Mouse (Mus musculus): ENCODE data around the gene Polg2.
"Not testable (repeated sequence)": the region's sequence is repeated elsewhere in the genome, so short reads cannot be mapped to it uniquely, and the experiment has no call there.

Polg2 gene

DNA sequence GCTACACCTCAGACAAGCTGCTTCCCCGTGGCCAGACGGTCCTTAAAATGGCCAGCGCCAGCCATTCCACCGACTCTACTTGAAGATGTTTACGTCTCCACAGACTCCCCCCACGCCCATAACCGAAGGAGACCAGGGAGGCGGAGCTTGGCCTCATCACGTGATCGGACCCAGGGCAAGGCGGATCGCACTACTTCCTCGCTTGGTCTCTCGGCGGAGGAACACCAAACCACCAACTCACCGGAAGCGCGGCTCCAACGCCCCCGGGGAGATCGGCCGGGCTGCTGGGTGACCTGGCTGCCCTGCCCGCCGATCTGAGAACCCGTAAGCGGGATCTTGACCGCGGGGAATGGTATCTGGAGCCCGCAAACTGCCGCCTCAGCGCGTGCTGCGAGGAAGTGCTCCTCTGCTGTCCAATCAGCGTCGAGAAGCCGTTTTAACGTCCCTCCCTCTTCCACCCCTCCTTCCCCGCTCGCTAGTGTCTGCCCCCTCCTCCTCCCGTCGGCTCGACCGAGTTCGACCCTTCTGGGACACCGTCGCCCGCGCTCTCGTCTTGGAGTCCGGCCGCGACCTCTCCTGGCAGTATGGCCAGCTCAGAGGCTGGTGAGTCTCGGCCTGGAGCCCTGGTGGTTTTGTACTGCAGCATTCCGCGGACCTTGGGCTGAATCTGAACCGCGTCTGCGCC is 9.6 kb upstream of the Polg2 start, which contains the start of the genes Ddx5 and Cep95:
Gene Ddx5, minus strand, starts transcription at position 411 of the 685 bp plus-strand sequence.
Gene Cep95, plus strand, starts transcription at position 478 of the 685 bp plus-strand sequence.
- DNase-seq (ENCODE audit: low read depth, low spot score), result peak; percentile 96

GRCm38 (mm10) chr11:106788026-106788774 is 8.9 kb upstream of the Polg2 start:
- peak; percentile 97 for DNase-seq (ENCODE audit: low read depth, low spot score)

GRCm38 (mm10) chr11:106787131-106788025 is 8.0 kb upstream of the Polg2 start:
- peak; percentile 82 for DNase-seq (ENCODE audit: low read depth, low spot score)

DNA sequence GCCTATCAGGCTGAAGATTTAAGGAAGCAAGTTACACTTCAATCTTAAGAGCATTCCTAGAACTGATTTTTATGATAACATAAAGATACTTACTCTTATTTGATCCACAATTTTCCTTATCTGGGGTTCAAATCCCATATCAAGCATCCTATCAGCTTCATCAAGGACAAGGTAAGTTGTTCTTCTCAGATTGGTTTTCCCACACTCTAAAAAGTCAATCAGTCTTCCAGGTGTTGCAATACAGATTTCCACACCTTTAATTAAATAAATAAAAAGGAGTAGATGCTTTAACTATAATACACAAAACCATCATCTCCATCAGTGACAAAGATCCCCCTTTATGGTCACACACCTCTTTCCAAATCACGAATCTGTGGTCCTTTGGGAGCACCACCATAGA is 5.7 kb upstream of the Polg2 start:
- no peak for DNase-seq (ENCODE audit: low read depth, low spot score)

- no peak for DNase-seq (ENCODE audit: low read depth, low spot score)
Observed at GRCm38 (mm10) chr11:106784476-106784875, 5.1 kb upstream of the Polg2 start.

DNA sequence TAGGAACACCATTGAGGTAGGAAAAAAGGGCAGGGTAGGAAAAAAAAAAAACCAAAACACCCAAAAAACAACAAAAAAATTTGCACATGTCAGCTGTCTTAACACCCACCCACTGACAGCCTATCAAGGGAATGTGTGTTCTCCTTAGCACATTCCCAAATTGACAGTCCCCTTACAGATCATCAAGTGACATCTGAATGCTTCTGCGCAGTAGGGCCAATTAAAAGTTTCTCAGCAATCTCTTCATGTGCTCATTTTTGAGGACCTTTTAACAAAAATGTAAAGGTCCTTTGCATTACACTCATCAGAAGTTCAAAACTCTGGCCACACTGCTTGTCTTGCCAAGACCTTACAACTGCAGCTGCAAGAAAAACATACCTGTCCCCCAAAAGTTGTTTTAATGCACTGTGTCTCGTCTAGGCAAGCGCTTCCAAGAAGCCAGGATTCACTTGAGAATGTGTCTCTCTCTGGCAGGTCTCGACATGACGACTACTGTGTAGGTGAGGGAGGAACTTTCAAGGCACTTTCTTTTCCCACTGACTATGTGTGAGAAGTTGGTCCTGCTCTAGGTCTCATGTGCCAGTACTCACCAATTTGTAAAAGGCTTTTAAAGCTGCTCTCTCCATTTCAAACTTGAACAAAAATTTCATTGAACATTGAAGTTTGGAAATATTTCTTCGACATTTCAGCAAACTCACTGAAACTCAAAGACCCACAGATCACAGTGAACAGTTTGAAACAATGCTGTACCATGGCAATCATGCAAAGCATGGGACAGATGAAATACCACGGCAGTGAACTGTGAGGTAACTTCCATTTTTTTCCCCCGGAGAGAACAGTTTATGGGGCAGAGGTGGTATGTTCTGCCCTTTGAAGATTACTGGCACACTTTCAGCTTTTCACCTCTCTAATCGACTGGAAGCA is 3.8 kb upstream of the Polg2 start:
- DNase-seq (ENCODE audit: low read depth, low spot score), result no peak

DNA sequence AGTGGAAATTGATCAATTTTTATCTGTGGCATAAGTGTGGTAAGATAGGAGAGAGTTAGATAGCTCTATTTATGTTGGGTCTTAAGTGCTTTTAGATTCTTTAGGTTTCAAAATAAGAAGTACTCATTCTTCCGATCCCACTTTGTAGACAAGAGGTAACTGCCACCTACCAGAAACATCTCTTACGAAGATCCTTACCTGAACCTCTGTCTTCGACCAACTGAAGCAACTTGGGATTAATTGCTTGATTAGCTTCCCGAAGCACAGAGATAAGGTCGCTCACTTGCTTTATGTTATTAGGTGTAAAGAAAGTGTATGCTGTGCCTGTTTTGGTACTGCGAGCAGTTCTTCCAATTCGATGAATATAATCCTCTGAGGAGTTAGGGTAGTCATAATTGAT is 2.9 kb upstream of the Polg2 start:
- not testable (repeated sequence) for DNase-seq (ENCODE audit: low read depth, low spot score)

GRCm38 (mm10) chr11:106780590-106781220 is 1.4 kb upstream of the Polg2 start:
- no peak for DNase-seq (ENCODE audit: low read depth, low spot score)

- no peak for DNase-seq (ENCODE audit: low read depth, low spot score)
Observed at GRCm38 (mm10) chr11:106780089-106780425, 720 bp upstream of the Polg2 start.

DNA sequence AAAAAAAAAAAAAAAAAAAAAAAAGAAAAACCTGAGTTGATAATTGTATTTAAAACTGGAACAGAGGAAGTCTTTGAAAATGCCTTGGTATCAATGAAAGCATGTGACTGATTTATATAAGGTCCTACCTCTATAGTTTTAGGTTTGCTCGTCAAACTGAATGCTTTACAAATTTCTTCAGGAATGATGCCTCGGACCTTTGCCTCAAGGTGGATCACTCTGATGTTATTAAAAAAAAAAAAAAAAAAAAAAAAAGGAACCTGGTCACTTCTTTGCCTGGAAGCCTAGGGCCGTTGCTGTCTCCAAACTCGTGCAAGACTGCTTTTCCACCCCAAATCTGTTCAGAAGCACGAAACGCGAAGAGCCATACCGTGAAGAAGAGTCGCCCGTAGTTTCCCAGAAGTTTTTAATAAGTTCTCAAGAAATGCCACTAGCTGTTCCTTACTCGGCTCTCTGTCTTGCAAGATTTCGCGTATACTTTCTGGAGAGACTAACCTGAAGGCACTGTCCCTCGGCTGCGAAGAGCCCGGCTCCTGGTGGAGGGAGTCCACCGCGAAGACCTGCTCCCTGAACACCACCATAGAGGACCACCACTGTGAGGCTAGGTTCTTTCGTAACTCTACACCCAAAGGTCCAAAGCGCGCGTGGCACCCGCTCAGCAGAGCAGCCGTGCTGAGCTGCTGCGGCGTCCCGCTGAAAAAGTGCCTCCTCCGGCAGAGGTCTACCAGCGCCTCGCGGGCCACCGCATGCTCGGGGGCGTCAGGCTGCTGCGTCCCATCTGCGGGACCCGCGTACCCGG is 549 bp downstream of the Polg2 start:
- DNase-seq (ENCODE audit: low read depth, low spot score), result no peak

DNA sequence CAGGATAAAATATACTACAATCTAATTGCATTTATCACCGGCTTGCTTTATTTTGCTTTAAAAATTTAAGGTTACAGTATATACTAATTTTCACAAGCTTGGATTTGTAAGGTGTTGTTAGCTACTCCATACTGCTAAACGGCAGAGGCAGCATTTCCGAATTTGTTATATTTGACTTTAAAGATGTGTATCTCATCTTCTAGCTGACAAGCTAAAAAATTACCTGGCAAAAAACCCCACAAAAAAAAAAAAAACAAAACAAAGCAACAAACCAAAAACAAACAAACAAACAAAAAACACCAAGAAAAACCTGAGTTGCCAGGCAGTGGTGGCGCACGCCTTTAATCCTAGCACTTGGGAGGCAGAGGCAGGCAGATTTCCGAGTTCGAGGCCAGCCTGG is 1.2 kb downstream of the Polg2 start:
- DNase-seq (ENCODE audit: low read depth, low spot score), result no peak

- DNase-seq (ENCODE audit: low read depth, low spot score), result no peak
Observed at GRCm38 (mm10) chr11:106777395-106777794, 1.9 kb downstream of the Polg2 start.

DNA sequence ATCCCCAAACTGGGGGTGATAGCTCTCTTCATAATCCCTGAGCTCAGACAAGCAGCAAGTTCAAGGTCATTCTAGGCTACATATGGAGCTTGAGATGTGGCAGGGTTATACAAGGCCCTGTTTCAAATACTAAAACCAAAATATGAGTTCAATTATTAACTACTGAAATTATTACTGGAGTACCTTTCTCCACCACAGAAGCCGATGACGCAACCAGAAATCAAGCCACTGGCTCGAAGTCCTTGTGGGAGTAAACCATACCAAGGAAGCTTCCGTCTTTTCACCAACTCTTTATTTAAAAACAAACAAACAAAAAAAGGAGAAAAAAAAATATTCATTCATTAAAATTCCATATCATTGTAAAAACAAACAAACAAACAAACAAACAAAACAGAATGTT is 2.4 kb downstream of the Polg2 start:
- no peak for DNase-seq (ENCODE audit: low read depth, low spot score)

DNA sequence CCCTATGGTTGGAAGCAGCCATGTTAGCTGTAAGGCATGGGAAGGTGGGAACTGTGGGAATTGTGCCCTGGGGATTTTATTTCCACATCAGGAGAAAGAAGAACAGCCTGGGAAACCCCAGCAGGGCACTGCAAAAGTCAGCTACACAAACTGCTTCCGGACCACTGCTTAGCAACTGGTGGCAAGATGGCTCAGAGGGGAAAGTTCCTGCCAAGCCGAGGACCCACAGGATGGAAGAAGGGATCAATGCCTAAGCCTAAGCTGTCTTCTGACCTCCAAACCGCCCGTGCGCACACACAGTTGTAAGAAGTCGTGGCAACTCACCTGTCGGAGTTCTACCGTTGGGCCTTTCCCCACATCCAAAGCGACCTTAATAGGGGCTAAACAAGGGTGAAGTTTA is 6.3 kb downstream of the Polg2 start:
- no peak for DNase-seq (ENCODE audit: low read depth, low spot score)

DNA sequence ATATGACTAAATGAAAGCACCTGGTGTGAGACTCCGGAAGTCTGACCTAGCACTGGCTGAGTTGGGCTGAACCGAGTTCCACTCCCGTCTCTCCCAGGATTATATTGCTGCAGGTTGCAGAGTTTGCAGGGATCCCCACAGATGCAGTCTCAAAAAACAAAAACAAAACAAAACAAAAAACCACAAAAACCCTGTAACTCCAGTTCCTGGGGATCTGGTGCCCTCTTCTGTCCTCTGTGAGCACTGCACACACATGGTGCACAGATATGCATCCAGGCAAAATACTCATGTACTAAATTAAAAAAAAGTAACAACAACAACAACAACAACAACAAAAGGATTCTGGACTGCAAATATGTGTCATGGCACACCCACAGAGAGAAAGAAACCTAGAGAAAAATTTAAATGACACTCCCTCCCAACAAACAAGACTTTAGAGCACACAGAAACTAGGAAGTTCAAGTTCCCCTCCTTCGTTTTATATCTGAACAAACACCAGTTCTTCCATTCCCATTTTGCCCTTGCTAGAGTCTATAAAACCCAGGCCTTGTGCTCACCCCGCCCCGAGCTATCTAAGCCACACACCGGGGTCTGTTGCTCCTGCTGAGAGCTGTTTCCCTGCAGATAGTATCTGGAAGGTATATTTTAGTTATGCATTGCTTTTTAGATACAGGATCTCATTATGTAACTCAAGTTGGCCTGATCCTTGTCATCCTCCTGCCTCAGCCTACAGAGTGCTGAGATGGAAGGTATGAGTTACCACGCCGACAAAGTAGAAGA is 9.0 kb downstream of the Polg2 start:
- no peak for DNase-seq (ENCODE audit: low read depth, low spot score)

GRCm38 (mm10) chr11:106767516-106767915 is 11.8 kb downstream of the Polg2 start:
- DNase-seq (ENCODE audit: low read depth, low spot score), result no peak

DNA sequence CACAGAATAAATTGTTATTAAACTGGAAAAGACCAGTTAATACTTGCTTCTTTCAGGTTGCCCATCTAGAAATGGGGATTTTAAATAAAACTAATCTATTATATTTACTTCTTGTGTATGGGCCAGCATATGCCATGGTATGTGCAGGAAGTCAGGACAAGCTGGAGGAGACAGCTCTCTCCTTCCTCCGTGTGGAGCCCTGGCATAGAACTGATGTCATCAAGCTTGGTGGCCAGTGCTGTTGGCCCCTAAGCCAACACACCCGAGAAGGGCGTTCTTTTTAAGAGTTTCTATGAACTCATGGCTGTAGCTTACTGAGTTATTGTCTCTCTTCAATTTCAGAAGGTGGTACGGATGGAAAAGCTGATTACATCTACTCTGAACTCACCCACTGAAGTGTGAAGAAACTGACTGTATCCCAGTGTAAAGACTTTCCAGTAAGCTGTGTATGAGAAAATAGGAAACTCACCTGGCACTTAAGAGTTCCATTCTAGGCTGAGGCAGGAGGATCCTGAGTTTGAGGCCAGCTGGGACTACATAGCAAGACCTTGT is 12.7 kb downstream of the Polg2 start:
- no peak for DNase-seq (ENCODE audit: low read depth, low spot score)

GRCm38 (mm10) chr11:106762800-106763185 is 16.5 kb downstream of the Polg2 start:
- no peak for DNase-seq (ENCODE audit: low read depth, low spot score)

Data from retina, postnatal 7 days (tissue).